ENCODE assay signal across 8 mouse cellular contexts in the genomic region with DNA sequence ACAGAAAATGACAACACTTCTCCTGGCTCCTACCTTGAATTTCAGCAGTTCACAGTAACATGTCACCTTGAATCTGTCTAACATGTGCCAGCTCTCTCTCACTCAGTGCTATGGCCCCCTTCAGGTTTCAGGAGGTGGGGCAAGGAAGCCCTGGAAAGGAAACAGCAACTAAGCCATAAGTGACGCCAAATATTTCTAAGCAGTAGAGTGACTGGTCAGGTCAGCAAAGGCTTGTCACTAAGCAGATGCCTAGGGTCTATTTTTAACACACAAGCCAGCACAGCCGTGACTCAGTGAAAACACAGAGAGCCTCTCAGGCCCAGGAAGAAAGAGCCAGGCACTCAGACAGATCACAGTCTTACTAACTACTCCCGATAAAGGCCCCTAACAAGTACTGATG. TPM values are rescaled to one million over a fixed set of nuclear protein-coding genes. Genes with fewer than 3 reads are reported as not detected.
A peak's percentile ranks its signal among the peaks of the same experiment; 100 is the strongest.
DNase-seq lines count a peak whose midpoint lies in the region; ATAC-seq and TF ChIP-seq lines count a peak whose summit lies in the region.

No protein-coding gene starts in this region.

- H3K27ac ChIP-seq in liver, embryonic 11.5 days (ENCODE audit: low read depth, low read length), result peak overlapping the region; percentile 46; the same call in 1 of the 2 replicates
- peak overlapping the region; percentile 45; the same call in 1 of the 2 replicates for H3K27ac ChIP-seq in stomach, postnatal 0 days (replicated peaks)

- TF ChIP-seq CTCF in G1E (IDR thresholded peaks at IDR 0.05; ENCODE audit: low read depth, low read length), result no peak
- TF ChIP-seq CTCF in stomach, postnatal 0 days (IDR thresholded peaks at IDR 0.05; ENCODE audit: low read depth), result peak; percentile 47

- peak; percentile 24 to 73 for DNase-seq in adrenal gland, adult (ENCODE audit: inconsistent age in 2 of 2, low spot score in 1 of 2)
- no peak for DNase-seq in adrenal gland, postnatal 4 days (ENCODE audit: low spot score in 2 of 2)
- DNase-seq in G1E (ENCODE audit: low spot score), result peak; percentile 13
- DNase-seq in liver, embryonic 11.5 days (ENCODE audit: low spot score), result no peak
- peak; percentile 22 for DNase-seq in stomach, postnatal 0 days (ENCODE audit: low spot score)
- no peak for DNase-seq in left cerebral cortex, adult 8-10 months (ENCODE audit: low spot score in 2 of 2)
- DNase-seq in right cerebral cortex, postnatal 10 days (ENCODE audit: low spot score in 2 of 2), result no peak

- peak overlapping the region; percentile 4; the same call in 1 of the 2 replicates for H3K4me2 ChIP-seq in liver, embryonic 11.5 days
- H3K4me2 ChIP-seq in stomach, postnatal 0 days (replicated peaks; ENCODE audit: low read depth), result no peak overlapping the region

- no peak overlapping the region for H3K9ac ChIP-seq in liver, embryonic 11.5 days (ENCODE audit: low read depth, low read length)
- H3K9ac ChIP-seq in stomach, postnatal 0 days (ENCODE audit: low read length), result no peak overlapping the region

- H3K4me3 ChIP-seq in G1E (ENCODE audit: low read depth, low read length), result no peak overlapping the region; the same call in 1 of the 2 replicates
- no peak overlapping the region for H3K4me3 ChIP-seq in liver, embryonic 11.5 days (ENCODE audit: low read depth, low read length)
- H3K4me3 ChIP-seq in stomach, postnatal 0 days (ENCODE audit: low read depth, low read length), result no peak overlapping the region

- WGBS in liver, embryonic 11.5 days, result 32% methylated on average over 3 of the region's 3 CpGs
- WGBS in stomach, postnatal 0 days, result 34% methylated on average over 3 of the region's 3 CpGs

- TF ChIP-seq EP300 in stomach, postnatal 0 days (optimal IDR thresholded peaks at IDR 0.05), result no peak

- H3K27me3 ChIP-seq in G1E (ENCODE audit: insufficient read depth, low read length), result no peaks in the 10 kb centered on the region
- H3K27me3 ChIP-seq in liver, embryonic 11.5 days (replicated peaks; ENCODE audit: control insufficient read depth, insufficient read depth, low read length), result no peaks in the 10 kb centered on the region
- no peaks in the 10 kb centered on the region for H3K27me3 ChIP-seq in stomach, postnatal 0 days (ENCODE audit: control insufficient read depth, insufficient read depth, low read length)

- H3K9me3 ChIP-seq in G1E (replicated peaks), result no peaks in the 10 kb centered on the region
- no peaks in the 10 kb centered on the region for H3K9me3 ChIP-seq in liver, embryonic 11.5 days (ENCODE audit: control insufficient read depth, low read length)
- H3K9me3 ChIP-seq in stomach, postnatal 0 days (ENCODE audit: control insufficient read depth, low read length), result no peaks in the 10 kb centered on the region

- peaks cover 65% of the 10 kb centered on the region for H3K4me1 ChIP-seq in G1E (ENCODE audit: insufficient read depth, low read depth, low read length)
- H3K4me1 ChIP-seq in liver, embryonic 11.5 days (replicated peaks; ENCODE audit: control insufficient read depth, insufficient read depth, low read length), result peaks cover 18% of the 10 kb centered on the region
- no peaks in the 10 kb centered on the region for H3K4me1 ChIP-seq in stomach, postnatal 0 days (replicated peaks; ENCODE audit: control insufficient read depth, insufficient read depth)

- ATAC-seq in G1E (ENCODE audit: extremely low read depth, insufficient number of reproducible peaks, low FRiP score, poor library complexity, severe bottlenecking), result peak; percentile 61
- peak; percentile 67 for ATAC-seq in erythroid progenitor cell, adult 5-6 weeks (replicated peaks; ENCODE audit: low FRiP score, poor library complexity, severe bottlenecking)
- ATAC-seq in liver, embryonic 11.5 days (replicated peaks; ENCODE audit: low FRiP score), result peak; percentile 77
- peak; percentile 81 for ATAC-seq in stomach, postnatal 0 days (ENCODE audit: low FRiP score, low TSS enrichment)

- peaks cover 45% of the 10 kb centered on the region for H3K36me3 ChIP-seq in G1E (replicated peaks)
- no peaks in the 10 kb centered on the region for H3K36me3 ChIP-seq in liver, embryonic 11.5 days (ENCODE audit: control insufficient read depth, insufficient read depth, low read length)
- H3K36me3 ChIP-seq in stomach, postnatal 0 days (ENCODE audit: control insufficient read depth, insufficient read depth, low read length), result peaks cover 9% of the 10 kb centered on the region; the same call in 1 of the 2 replicates

RNA-seq across cellular contexts. Expression of gene Fyco1, which starts 6.6 kb away (rescaled TPM):
- 10 to 100 TPM; 61.5 to 63.9 TPM for total RNA-seq in adrenal gland, postnatal 4 days (2021)
- 29.6 and 30.5 TPM in 2 replicates for total RNA-seq in G1E (2014; fragmentation: Nextera tagmentation)
- 11.8 and 12.1 TPM in 2 replicates for total RNA-seq in G1E (2017)
- polyA plus RNA-seq in G1E (2012), result 2.2 and 2.4 TPM in 2 replicates
- 21.3 and 21.4 TPM in 2 replicates for total RNA-seq in erythroid progenitor cell, adult 5-6 weeks (2015; ENCODE audit: low replicate concordance)
- 12.6 and 16.3 TPM in 2 replicates for total RNA-seq in erythroid progenitor cell, adult 5-6 weeks (2017; ENCODE audit: low replicate concordance)
- 7.2 and 8.3 TPM in 2 replicates for polyA plus RNA-seq in liver, embryonic 11.5 days (2014; fragmentation: Nextera tagmentation; extraction: Ambion mirVana)
- polyA plus RNA-seq in stomach, postnatal 0 days (2015; fragmentation: Nextera tagmentation; extraction: Ambion mirVana), result 6.8 and 6.9 TPM in 2 replicates
- total RNA-seq in left cerebral cortex, adult 8-10 months (2022), result 10 to 100 TPM; 29.5 to 36.6 (median 29.8) TPM

RNA-seq across cellular contexts. Expression of gene Xcr1, which starts 16.7 kb away (rescaled TPM):
- under 1 TPM in 1 of 2 experiments, not detected in 1; 0.11 TPM for total RNA-seq in adrenal gland, postnatal 4 days (2021)
- total RNA-seq in G1E (2014; fragmentation: Nextera tagmentation) (not detected in 2 replicates), G1E (2017) (0.06 and 0.11 TPM in 2 replicates)
- polyA plus RNA-seq in G1E (2012), result not detected in 2 replicates
- total RNA-seq in erythroid progenitor cell, adult 5-6 weeks (2015; ENCODE audit: low replicate concordance), result 0.84 TPM in 1 of 2 replicates, not detected in the other
- not detected in 2 replicates for total RNA-seq in erythroid progenitor cell, adult 5-6 weeks (2017; ENCODE audit: low replicate concordance)
- not detected in 2 replicates for polyA plus RNA-seq in liver, embryonic 11.5 days (2014; fragmentation: Nextera tagmentation; extraction: Ambion mirVana)
- polyA plus RNA-seq in stomach, postnatal 0 days (2015; fragmentation: Nextera tagmentation; extraction: Ambion mirVana), result 0.02 and 0.04 TPM in 2 replicates
- total RNA-seq in left cerebral cortex, adult 8-10 months (2022), result not detected

RNA-seq across cellular contexts. Expression of gene Cxcr6, which starts 38.8 kb away (rescaled TPM):
- total RNA-seq in adrenal gland, postnatal 4 days (2021), result not detected
- total RNA-seq in G1E (2014; fragmentation: Nextera tagmentation) (not detected in 2 replicates), G1E (2017) (0.12 and 0.27 TPM in 2 replicates)
- not detected in 2 replicates for polyA plus RNA-seq in G1E (2012)
- 3.6 and 5.9 TPM in 2 replicates for total RNA-seq in erythroid progenitor cell, adult 5-6 weeks (2015; ENCODE audit: low replicate concordance)
- 0.64 TPM in 1 of 2 replicates, not detected in the other for total RNA-seq in erythroid progenitor cell, adult 5-6 weeks (2017; ENCODE audit: low replicate concordance)
- 0.22 TPM in 1 of 2 replicates, not detected in the other for polyA plus RNA-seq in liver, embryonic 11.5 days (2014; fragmentation: Nextera tagmentation; extraction: Ambion mirVana)
- 0.41 and 0.44 TPM in 2 replicates for polyA plus RNA-seq in stomach, postnatal 0 days (2015; fragmentation: Nextera tagmentation; extraction: Ambion mirVana)
- not detected for total RNA-seq in left cerebral cortex, adult 8-10 months (2022)

Comparison
In these comparisons a context has a peak if more than half of its experiments do, and no peak if none do; other contexts are left out.
1. DNase-seq: peak in adrenal gland, adult (2 of 2), G1E (single experiment) and stomach, postnatal 0 days (single experiment); none in adrenal gland, postnatal 4 days (0 of 2), liver, embryonic 11.5 days (single experiment), left cerebral cortex, adult 8-10 months (0 of 2) and right cerebral cortex, postnatal 10 days (0 of 2).
2. Peak in every context shown above with its lines, with median percentiles within 50 percentile points of each other: ATAC-seq.